Mouse (Mus musculus) small intestine, adult 2 months (tissue): ENCODE data around the gene Golga2.
"Not testable (repeated sequence)": the region's sequence is repeated elsewhere in the genome, so short reads cannot be mapped to it uniquely, and the experiment has no call there.

ENCODE experiments used
- CTCF ChIP-seq: fragments of 200-500 bp; IDR thresholded peaks from 2 replicates; pipeline ENCODE4 v1.5.1; 2012; ENCODE audit warnings: low read depth, mild to moderate bottlenecking, control low read depth, inconsistent platforms, low read length, moderate library complexity, mixed read lengths; ENCODE audit not compliant: insufficient replicate concordance, insufficient read length; ENCODE audit errors: extremely low read depth
- POLR2A ChIP-seq: fragments of 200-500 bp; IDR thresholded peaks from 2 replicates; pipeline ENCODE4 v1.6.1; 2012; ENCODE audit warnings: low read depth, mild to moderate bottlenecking, control low read depth, inconsistent platforms, low read length, moderate library complexity

DNA sequence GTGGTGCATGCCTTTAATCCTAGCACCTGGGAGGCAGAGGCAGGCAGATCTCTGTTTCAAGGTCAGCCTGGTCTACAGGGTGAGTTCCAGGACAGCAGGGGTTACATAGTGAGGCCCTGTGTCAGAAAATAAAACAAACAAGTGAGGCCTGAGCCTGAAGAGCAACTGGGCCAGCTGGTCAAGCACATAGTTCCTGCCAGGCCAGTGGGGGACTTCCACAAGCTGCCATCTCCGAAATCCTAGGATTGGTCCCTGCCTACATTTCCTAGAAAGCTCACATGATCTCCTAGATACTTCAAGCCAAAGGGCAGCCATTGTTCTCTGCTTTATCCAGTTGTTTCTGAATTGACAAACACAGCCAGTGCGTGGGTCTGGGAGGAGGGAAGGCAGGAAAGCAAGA is 8.7 kb downstream of the Golga2 start:
- not testable (repeated sequence) for TF ChIP-seq POLR2A, CTCF
